Mouse (Mus musculus) cortical plate, adult 2 months (tissue): Measurements from ENCODE around the gene Mcoln2. TPM values are rescaled to one million over a fixed set of nuclear protein-coding genes. Genes with fewer than 3 reads are reported as not detected.

Experiments
- H3K27ac ChIP-seq: fragments of 200-500 bp; 2 replicates; pipeline ENCODE4 v1.5.1; 2012; ENCODE audit warnings: low read length, control low read depth, inconsistent platforms; ENCODE audit not compliant: insufficient read depth
- H3K4me1 ChIP-seq: fragments of 200-500 bp; 2 replicates; pipeline ENCODE4 v1.6.1; 2011; ENCODE audit warnings: low read length; ENCODE audit not compliant: control insufficient read depth, insufficient read depth
- H3K4me3 ChIP-seq: fragments of 200-500 bp; 2 replicates; pipeline ENCODE4 v1.5.1; 2011; ENCODE audit warnings: mild to moderate bottlenecking, low read length, control low read depth; ENCODE audit not compliant: insufficient read depth
- CTCF ChIP-seq: fragments of 200-500 bp; IDR thresholded peaks from 2 replicates; pipeline ENCODE4 v1.5.1; 2011; ENCODE audit warnings: mild to moderate bottlenecking, control low read depth, low read length; ENCODE audit not compliant: insufficient read depth; ENCODE audit errors: extremely low read depth
- POLR2A ChIP-seq: fragments of 200-500 bp; IDR thresholded peaks from 2 replicates; pipeline ENCODE4 v1.6.1; 2011; ENCODE audit warnings: mild to moderate bottlenecking, low read length, control low read depth; ENCODE audit not compliant: insufficient read depth; ENCODE audit errors: extremely low read depth
- polyA plus RNA-seq: library from polyadenylated mRNA; depleted of rRNA; stranded (reverse); fragments of >200 nt; gene quantifications from 2 replicates; pipeline ENCODE4 v1.2.3, GENCODE M21; 2012

Mcoln2 gene
- polyA plus RNA-seq, 1 experiment, result not detected

- Histone ChIP-seq H3K27ac (no peak overlapping the region), H3K4me3 (no peak overlapping the region), H3K4me1 (no peaks in the 10 kb centered on the region; the same call in 1 of the 2 replicates)
- TF ChIP-seq CTCF (no peak), POLR2A (no peak)
These were observed 4.1 kb upstream of the Mcoln2 start for GRCm38 (mm10) chr3:146145501-146145900.

GRCm38 (mm10) chr3:146146131-146146530 lies 3.5 kb upstream of the Mcoln2 start:
- H3K4me1 ChIP-seq, result no peaks in the 10 kb centered on the region; the same call in 1 of the 2 replicates

GRCm38 (mm10) chr3:146150058-146150400 lies 396 bp downstream of the Mcoln2 start:
- no peak for TF ChIP-seq POLR2A
- no peak for TF ChIP-seq CTCF

More at GRCm38 (mm10) chr3:146146131-146146530, 3.5 kb upstream of the Mcoln2 start:
- no peak overlapping the region for H3K4me3 ChIP-seq
- TF ChIP-seq POLR2A, result no peak
- TF ChIP-seq CTCF, result no peak
- no peak overlapping the region for H3K27ac ChIP-seq

GRCm38 (mm10) chr3:146150560-146150959 lies 927 bp downstream of the Mcoln2 start:
- TF ChIP-seq CTCF (no peak), POLR2A (no peak)
- no peak overlapping the region for H3K4me3 ChIP-seq
- H3K4me1 ChIP-seq, result no peaks in the 10 kb centered on the region; the same call in 1 of the 2 replicates
- H3K27ac ChIP-seq, result no peak overlapping the region

More at GRCm38 (mm10) chr3:146150058-146150400, 396 bp downstream of the Mcoln2 start:
- H3K4me1 ChIP-seq, result no peaks in the 10 kb centered on the region; the same call in 1 of the 2 replicates
- H3K27ac ChIP-seq, result no peak overlapping the region
- H3K4me3 ChIP-seq, result no peak overlapping the region; the same call in 1 of the 2 replicates

GRCm38 (mm10) chr3:146151328-146151727 lies 1.7 kb downstream of the Mcoln2 start:
- no peaks in the 10 kb centered on the region for H3K4me1 ChIP-seq
- no peak overlapping the region for H3K27ac ChIP-seq
- no peak for TF ChIP-seq POLR2A
- TF ChIP-seq CTCF, result no peak
- no peak overlapping the region for H3K4me3 ChIP-seq

- H3K27ac ChIP-seq, result no peak overlapping the region
- TF ChIP-seq CTCF (no peak), POLR2A (no peak)
- no peaks in the 10 kb centered on the region for H3K4me1 ChIP-seq
- H3K4me3 ChIP-seq, result no peak overlapping the region
These were observed 2.1 kb downstream of the Mcoln2 start for GRCm38 (mm10) chr3:146151755-146152154.

- Histone ChIP-seq H3K4me1 (no peaks in the 10 kb centered on the region), H3K27ac (no peak overlapping the region), H3K4me3 (no peak overlapping the region)
- TF ChIP-seq CTCF (no peak), POLR2A (no peak)
These were observed 2.7 kb downstream of the Mcoln2 start for GRCm38 (mm10) chr3:146152348-146152747.

GRCm38 (mm10) chr3:146152913-146153312 lies 3.3 kb downstream of the Mcoln2 start:
- TF ChIP-seq CTCF, result no peak
- TF ChIP-seq POLR2A, result no peak
- H3K4me3 ChIP-seq, result no peak overlapping the region
- no peak overlapping the region for H3K27ac ChIP-seq
- no peaks in the 10 kb centered on the region for H3K4me1 ChIP-seq

GRCm38 (mm10) chr3:146153862-146154611 lies 4.4 kb downstream of the Mcoln2 start:
- no peak overlapping the region for H3K27ac ChIP-seq
- no peak overlapping the region for H3K4me3 ChIP-seq
- H3K4me1 ChIP-seq, result no peaks in the 10 kb centered on the region
- TF ChIP-seq POLR2A, result no peak
- TF ChIP-seq CTCF, result no peak

- no peak overlapping the region for H3K4me3 ChIP-seq
- no peak overlapping the region for H3K27ac ChIP-seq
- no peaks in the 10 kb centered on the region for H3K4me1 ChIP-seq
- TF ChIP-seq CTCF (no peak), POLR2A (no peak)
These were observed 6.3 kb downstream of the Mcoln2 start for GRCm38 (mm10) chr3:146155628-146156576.
